Mouse (Mus musculus) E14TG2a.4 (cell line): ENCODE results near the gene Ankrd13a.

Experiments
- CTCF ChIP-seq: conservative IDR thresholded peaks from 2 replicates; pipeline ENCODE4 v1.5.1; 2014; ENCODE audit warnings: low read length
- NANOG ChIP-seq: IDR thresholded peaks from 2 replicates; pipeline ENCODE4 v1.6.1; 2014; ENCODE audit warnings: borderline replicate concordance, low read length, mixed read lengths

GRCm38 (mm10) chr5:114750325-114750724 is 24.2 kb upstream of the Ankrd13a start:
- TF ChIP-seq CTCF (no peak), NANOG (no peak)
